Mouse (Mus musculus): Measurements from ENCODE around the gene Ccdc13. TPM values are rescaled to one million over a fixed set of nuclear protein-coding genes. Genes with fewer than 3 reads are reported as not detected.
A peak's percentile ranks its signal among the peaks of the same experiment; 100 is the strongest.

The Ccdc13 gene
- 0.39 and 0.78 TPM in 2 replicates for polyA plus RNA-seq (2014; fragmentation: Nextera tagmentation; extraction: Ambion mirVana)

DNA sequence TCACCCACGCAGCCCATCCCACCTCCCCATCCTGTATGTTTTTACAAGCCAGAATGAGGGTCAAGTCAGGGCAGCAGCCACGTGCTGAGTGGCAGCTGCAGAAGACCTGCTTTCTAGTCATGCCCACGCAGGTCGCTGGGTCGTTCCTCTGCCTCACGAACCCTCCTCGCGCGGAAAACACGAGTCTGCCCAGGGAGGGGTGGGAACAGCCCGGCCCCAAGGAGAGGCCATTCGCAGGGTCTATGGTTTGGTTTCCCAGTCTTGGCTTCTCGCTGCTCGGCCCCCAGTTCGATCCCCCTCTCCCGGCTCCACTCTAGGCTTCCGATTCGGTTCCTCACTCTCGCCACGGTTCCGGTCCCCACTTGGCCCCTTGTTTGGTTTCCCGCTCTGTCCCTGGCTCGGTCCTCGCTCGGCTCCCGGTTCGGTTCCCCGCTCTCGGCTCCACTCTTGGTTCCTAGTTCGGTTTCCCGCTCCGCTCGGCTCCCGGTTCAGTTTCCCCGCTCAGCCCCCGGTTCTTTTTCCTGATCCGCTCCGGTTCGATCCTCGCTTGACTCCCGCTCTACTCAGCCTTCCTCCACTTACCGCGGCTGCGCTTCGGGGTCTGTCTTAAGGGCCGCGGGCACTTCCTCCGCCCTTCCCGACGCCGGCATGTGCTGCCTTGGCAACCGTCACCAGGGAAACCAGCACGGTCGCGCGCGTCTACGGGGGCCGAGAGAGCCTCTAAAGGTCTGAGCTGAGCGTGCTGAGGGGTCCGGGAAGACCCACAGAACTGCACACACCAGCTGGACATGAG is at the start of gene Ccdc13:
Ccdc13 (minus strand) TSS at position 633 of the 793 bp plus-strand sequence.
- Histone ChIP-seq H3K4me2 (peak within 1 kb of the TSS; percentile 85), H3K4me3 (ENCODE audit: low read depth, low read length) (peak within 1 kb of the TSS; percentile 49), H3K9ac (peak within 1 kb of the TSS; percentile 53), H3K4me1 (ENCODE audit: insufficient read depth) (no peaks in the 10 kb centered on the region), H3K27ac (ENCODE audit: low read depth) (no peak within 1 kb of the TSS), H3K36me3 (ENCODE audit: insufficient read depth) (no peaks in the 10 kb centered on the region), H3K27me3 (ENCODE audit: insufficient read depth, low read length) (no peaks in the 10 kb centered on the region), H3K9me3 (ENCODE audit: low read depth, low read length) (no peaks in the 10 kb centered on the region; the same call in 1 of the 2 replicates)
- no peak for TF ChIP-seq CTCF (IDR thresholded peaks at IDR 0.05; ENCODE audit: low read depth)
- ATAC-seq (ENCODE audit: insufficient read depth) = peak; percentile 96
- WGBS = 3% methylated on average over 61 of the region's 61 CpGs
- DNase-seq = peak; percentile 93

DNA sequence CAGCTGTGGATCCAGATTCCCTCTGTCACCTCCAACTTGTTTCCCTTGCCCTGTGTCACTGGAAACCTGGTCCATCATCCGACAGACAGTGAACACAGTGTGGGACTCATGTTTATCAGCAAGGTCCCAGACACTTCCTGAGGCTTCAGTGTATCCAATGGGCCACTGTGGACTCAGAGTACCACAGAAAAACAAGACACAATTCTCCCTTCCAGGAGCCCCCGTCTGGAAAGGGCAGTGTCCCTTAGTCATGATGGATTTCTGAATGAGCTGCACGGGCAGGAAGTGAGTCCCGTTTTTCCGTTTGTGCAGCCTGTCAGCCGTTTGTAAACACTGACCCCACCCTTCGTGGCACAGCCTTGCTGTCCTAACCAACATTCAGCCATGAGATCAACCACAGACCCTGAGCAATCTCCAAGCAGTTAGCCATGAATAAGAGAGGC is 42.8 kb upstream of the Ccdc13 start:
- Histone ChIP-seq H3K27ac (ENCODE audit: low read depth) (no peak overlapping the region), H3K4me3 (ENCODE audit: low read depth, low read length) (no peak overlapping the region), H3K4me2 (no peak overlapping the region), H3K27me3 (ENCODE audit: insufficient read depth, low read length) (no peaks in the 10 kb centered on the region), H3K9ac (no peak overlapping the region), H3K36me3 (ENCODE audit: insufficient read depth) (no peaks in the 10 kb centered on the region), H3K4me1 (ENCODE audit: insufficient read depth) (no peaks in the 10 kb centered on the region), H3K9me3 (ENCODE audit: low read depth, low read length) (no peaks in the 10 kb centered on the region)
- TF ChIP-seq CTCF (IDR thresholded peaks at IDR 0.05; ENCODE audit: low read depth) = no peak
- peak; percentile 48 for DNase-seq
- WGBS = 20% methylated on average over 7 of the region's 7 CpGs
- peak; percentile 49 for ATAC-seq (ENCODE audit: insufficient read depth)

- Histone ChIP-seq H3K9me3 (ENCODE audit: low read depth, low read length) (no peaks in the 10 kb centered on the region), H3K4me2 (no peak overlapping the region), H3K4me1 (ENCODE audit: insufficient read depth) (no peaks in the 10 kb centered on the region), H3K4me3 (ENCODE audit: low read depth, low read length) (no peak overlapping the region), H3K36me3 (ENCODE audit: insufficient read depth) (no peaks in the 10 kb centered on the region), H3K27ac (ENCODE audit: low read depth) (no peak overlapping the region), H3K9ac (no peak overlapping the region), H3K27me3 (ENCODE audit: insufficient read depth, low read length) (no peaks in the 10 kb centered on the region)
- DNase-seq = no peak
- ATAC-seq (ENCODE audit: insufficient read depth) = no peak
- TF ChIP-seq CTCF (IDR thresholded peaks at IDR 0.05; ENCODE audit: low read depth) = peak; percentile 25; the same call in 1 of the 2 replicates
- WGBS = 58% methylated on average over 6 of the region's 6 CpGs
These were observed 42.0 kb upstream of the Ccdc13 start for GRCm38 (mm10) chr9:121881301-121881700.

- Histone ChIP-seq H3K9me3 (ENCODE audit: low read depth, low read length) (no peaks in the 10 kb centered on the region), H3K4me2 (0 out of 2 replicates have a peak overlapping the region, but pooled peaks have one; percentile 18), H3K27ac (ENCODE audit: low read depth) (no peak overlapping the region), H3K36me3 (ENCODE audit: insufficient read depth) (no peaks in the 10 kb centered on the region), H3K4me1 (ENCODE audit: insufficient read depth) (no peaks in the 10 kb centered on the region), H3K27me3 (ENCODE audit: insufficient read depth, low read length) (no peaks in the 10 kb centered on the region), H3K4me3 (ENCODE audit: low read depth, low read length) (no peak overlapping the region), H3K9ac (no peak overlapping the region)
- DNase-seq (peak; percentile 79), ATAC-seq (ENCODE audit: insufficient read depth) (peak; percentile 38; the same call in 1 of the 2 replicates)
- WGBS = 19% methylated on average over 14 of the region's 14 CpGs
- peak; percentile 66 for TF ChIP-seq CTCF (IDR thresholded peaks at IDR 0.05; ENCODE audit: low read depth)
These were observed 41.6 kb upstream of the Ccdc13 start for GRCm38 (mm10) chr9:121880840-121881239.

DNA sequence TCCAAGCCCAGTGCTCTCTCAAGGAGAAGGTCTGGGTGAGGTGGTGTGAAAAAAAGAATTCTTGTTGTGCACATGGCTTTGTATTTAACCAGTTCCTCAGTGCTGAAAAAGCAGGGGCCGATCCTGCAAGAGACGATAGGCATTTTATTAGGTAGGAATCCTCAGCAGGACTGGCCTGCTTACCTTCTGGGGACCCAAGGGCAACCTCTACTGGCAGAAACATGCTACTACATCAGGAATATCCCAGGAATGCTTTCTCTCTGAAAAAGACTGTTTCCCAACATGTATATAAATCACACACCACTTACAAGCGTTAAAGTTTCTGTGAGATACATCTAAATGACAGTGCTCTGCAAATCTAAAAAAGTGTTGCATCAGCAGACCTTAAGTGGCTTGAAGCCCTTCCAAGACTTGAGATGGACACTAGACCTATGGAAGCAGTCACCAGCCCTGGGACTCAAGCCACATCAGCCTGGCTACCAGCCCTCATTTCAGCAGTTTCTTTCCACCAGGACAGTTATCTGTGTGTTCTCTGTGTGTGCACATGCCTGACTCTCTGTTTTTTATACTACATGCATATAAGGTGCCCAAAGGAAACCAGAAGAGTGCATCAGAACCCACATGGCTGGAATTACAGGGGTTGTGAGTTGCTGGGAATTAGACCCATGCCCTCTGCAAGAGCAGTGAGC is 37.9 kb upstream of the Ccdc13 start:
- Histone ChIP-seq H3K27ac (ENCODE audit: low read depth) (no peak overlapping the region), H3K27me3 (ENCODE audit: insufficient read depth, low read length) (no peaks in the 10 kb centered on the region), H3K9ac (no peak overlapping the region), H3K4me1 (ENCODE audit: insufficient read depth) (no peaks in the 10 kb centered on the region), H3K9me3 (ENCODE audit: low read depth, low read length) (no peaks in the 10 kb centered on the region), H3K4me3 (ENCODE audit: low read depth, low read length) (no peak overlapping the region), H3K4me2 (no peak overlapping the region), H3K36me3 (ENCODE audit: insufficient read depth) (no peaks in the 10 kb centered on the region)
- DNase-seq = peak; percentile 86
- ATAC-seq (ENCODE audit: insufficient read depth) = no peak
- 10% methylated on average over 3 of the region's 3 CpGs for WGBS
- peak; percentile 89 for TF ChIP-seq CTCF (IDR thresholded peaks at IDR 0.05; ENCODE audit: low read depth)

DNA sequence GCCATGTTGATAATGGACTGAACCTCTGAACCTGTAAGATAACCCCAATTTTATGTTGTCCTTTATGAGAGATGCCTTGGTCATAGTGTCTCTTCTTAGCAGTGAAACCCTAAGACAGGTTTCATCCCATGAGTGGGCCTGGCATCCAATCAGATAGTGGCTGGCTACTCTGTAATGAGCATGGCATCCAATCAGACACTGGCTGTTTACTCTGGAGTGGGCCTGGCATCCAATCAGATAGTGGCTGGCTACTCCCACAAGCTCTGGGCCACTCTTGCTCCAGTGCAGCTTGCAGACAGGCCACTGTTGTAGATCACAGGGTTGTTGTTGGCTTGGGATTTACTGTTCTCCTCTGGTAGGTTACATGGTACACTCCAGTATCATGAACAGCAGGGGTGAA is 34.3 kb upstream of the Ccdc13 start:
- no peak for TF ChIP-seq CTCF (IDR thresholded peaks at IDR 0.05; ENCODE audit: low read depth)

More for the DNA sequence above, 34.3 kb upstream of the Ccdc13 start:
- no peaks in the 10 kb centered on the region for H3K27me3 ChIP-seq (ENCODE audit: insufficient read depth, low read length)
- H3K4me3 ChIP-seq (ENCODE audit: low read depth, low read length) = no peak overlapping the region
- H3K36me3 ChIP-seq (ENCODE audit: insufficient read depth) = no peaks in the 10 kb centered on the region
- no peak for ATAC-seq (ENCODE audit: insufficient read depth)
- H3K27ac ChIP-seq (ENCODE audit: low read depth) = no peak overlapping the region
- H3K9ac ChIP-seq = no peak overlapping the region
- DNase-seq = no peak
- H3K4me2 ChIP-seq = no peak overlapping the region
- no peaks in the 10 kb centered on the region for H3K9me3 ChIP-seq (ENCODE audit: low read depth, low read length)
- H3K4me1 ChIP-seq (ENCODE audit: insufficient read depth) = 0 out of 2 replicates have a peak, but pooled peaks cover 5% of the 10 kb centered on the region

Measured in lung, embryonic 14.5 days (tissue).